Mouse (Mus musculus) cerebellum, adult 2 months (tissue): ENCODE data around the gene Mrpl43.

Source experiments
- CTCF ChIP-seq: fragments of 200-500 bp; IDR thresholded peaks from 2 replicates; pipeline ENCODE4 v1.5.1; 2011; ENCODE audit warnings: low read depth, mild to moderate bottlenecking, control low read depth, low read length, moderate library complexity, borderline replicate concordance; ENCODE audit not compliant: insufficient read depth
- POLR2A ChIP-seq: fragments of 200-500 bp; IDR thresholded peaks from 2 replicates; pipeline ENCODE4 v1.6.1; 2011; ENCODE audit warnings: low read length, control low read depth, borderline replicate concordance; ENCODE audit not compliant: insufficient read depth

- no peak for TF ChIP-seq POLR2A
- TF ChIP-seq CTCF, result peak; percentile 27; the same call in 1 of the 2 replicates
Measured at GRCm38 (mm10) chr19:45036867-45037266, 30.6 kb upstream of the Mrpl43 start.
